Mouse (Mus musculus): ENCODE results near the gene Pam.

Gene Pam

GRCm38 (mm10) chr1:98095246-98095990 is at the start of gene Pam:
Gene Pam, minus strand, starts transcription at chr1:98095646.
- DNase-seq (ENCODE audit: low read depth, low spot score), result peak; percentile 73

- DNase-seq (ENCODE audit: low read depth, low spot score), result no peak
Observed at GRCm38 (mm10) chr1:98144845-98145244, 49.4 kb upstream of the Pam start.

- no peak for DNase-seq (ENCODE audit: low read depth, low spot score)
Observed at GRCm38 (mm10) chr1:98131244-98131643, 35.8 kb upstream of the Pam start.

- DNase-seq (ENCODE audit: low read depth, low spot score), result no peak
Observed at GRCm38 (mm10) chr1:98129561-98130347, 34.3 kb upstream of the Pam start.

- no peak for DNase-seq (ENCODE audit: low read depth, low spot score)
Observed at GRCm38 (mm10) chr1:98129111-98129510, 33.7 kb upstream of the Pam start.

- DNase-seq (ENCODE audit: low read depth, low spot score), result no peak
Observed at GRCm38 (mm10) chr1:98128338-98129096, 33.1 kb upstream of the Pam start.

GRCm38 (mm10) chr1:98126268-98126667 is 30.8 kb upstream of the Pam start:
- DNase-seq (ENCODE audit: low read depth, low spot score), result no peak

- no peak for DNase-seq (ENCODE audit: low read depth, low spot score)
Observed at GRCm38 (mm10) chr1:98124727-98125126, 29.3 kb upstream of the Pam start.

- DNase-seq (ENCODE audit: low read depth, low spot score), result no peak
Observed at GRCm38 (mm10) chr1:98119595-98119994, 24.1 kb upstream of the Pam start.

GRCm38 (mm10) chr1:98107599-98107998 is 12.2 kb upstream of the Pam start:
- DNase-seq (ENCODE audit: low read depth, low spot score), result no peak

GRCm38 (mm10) chr1:98099441-98099840 is 4.0 kb upstream of the Pam start:
- DNase-seq (ENCODE audit: low read depth, low spot score), result no peak

- no peak for DNase-seq (ENCODE audit: low read depth, low spot score)
Observed at GRCm38 (mm10) chr1:98097957-98098729, 2.7 kb upstream of the Pam start.

- no peak for DNase-seq (ENCODE audit: low read depth, low spot score)
Observed at GRCm38 (mm10) chr1:98096396-98096935, 1.0 kb upstream of the Pam start.

- DNase-seq (ENCODE audit: low read depth, low spot score), result no peak
Observed at GRCm38 (mm10) chr1:98095991-98096330, 515 bp upstream of the Pam start.

GRCm38 (mm10) chr1:98094811-98095245 is 618 bp downstream of the Pam start:
- DNase-seq (ENCODE audit: low read depth, low spot score), result no peak

GRCm38 (mm10) chr1:98089336-98089975 is 6.0 kb downstream of the Pam start:
- no peak for DNase-seq (ENCODE audit: low read depth, low spot score)

GRCm38 (mm10) chr1:98086456-98086855 is 9.0 kb downstream of the Pam start:
- DNase-seq (ENCODE audit: low read depth, low spot score), result no peak

- peak; percentile 18 for DNase-seq (ENCODE audit: low read depth, low spot score)
Observed at GRCm38 (mm10) chr1:98084596-98085274, 10.7 kb downstream of the Pam start.

- no peak for DNase-seq (ENCODE audit: low read depth, low spot score)
Observed at GRCm38 (mm10) chr1:98083508-98083907, 11.9 kb downstream of the Pam start.

GRCm38 (mm10) chr1:98082988-98083387 is 12.5 kb downstream of the Pam start:
- DNase-seq (ENCODE audit: low read depth, low spot score), result no peak
